Mouse (Mus musculus) spleen, adult 12 weeks (tissue): Measurements from ENCODE around the gene Foxo4.

ENCODE experiments used
- DNase-seq: peaks from one replicate; pipeline ENCODE4 v3.0.0; 2022; ENCODE audit warnings: low spot score

Gene Foxo4

DNA sequence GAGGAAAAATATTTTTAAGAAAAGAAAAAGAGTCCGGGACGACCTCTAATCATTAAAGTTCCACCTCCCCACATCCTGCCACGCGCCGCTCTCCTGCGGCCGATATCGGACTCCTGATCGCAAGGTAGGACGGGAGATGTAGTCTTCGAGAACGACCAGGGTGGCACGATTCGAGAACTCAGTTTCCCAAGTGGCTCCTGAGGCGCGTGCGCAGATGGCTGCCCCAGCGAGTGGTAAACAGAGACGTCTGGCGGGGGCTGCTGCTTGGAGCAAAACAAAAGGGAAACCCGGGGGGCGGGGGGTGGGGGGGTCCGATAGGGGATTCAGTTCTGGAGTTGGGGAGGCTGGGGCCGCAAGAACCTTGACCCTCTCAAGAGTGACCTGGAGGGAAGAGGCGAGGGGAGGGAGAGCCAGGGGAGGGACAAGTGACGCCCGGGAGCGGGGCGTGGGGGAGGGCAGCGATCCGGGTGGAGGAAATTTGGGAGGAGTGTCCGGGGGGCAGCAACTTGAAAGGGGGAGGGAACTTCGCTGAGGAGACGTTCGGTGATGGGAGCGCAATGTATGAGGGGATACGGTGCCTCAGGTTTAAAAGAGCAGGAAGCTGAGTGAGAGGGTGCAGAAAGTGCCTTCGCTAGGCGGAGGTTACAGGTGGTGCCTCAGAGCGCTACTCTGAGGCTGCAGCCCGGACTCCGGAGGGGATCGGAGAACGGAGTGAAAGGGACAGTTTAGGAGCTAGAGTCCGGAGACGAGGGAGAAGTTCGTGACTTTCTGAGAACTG lies at the start of gene Foxo4:
Foxo4 (plus strand) TSS at position 577 of the 778 bp plus-strand sequence.
- DNase-seq, result peak; percentile 75

- peak; percentile 71 for DNase-seq
These were observed 32.2 kb upstream of the Foxo4 start, which contains the start of gene Snx12 for GRCm38 (mm10) chrX:101221834-101222795. Gene Snx12, minus strand, starts transcription at chrX:101222563.

DNA sequence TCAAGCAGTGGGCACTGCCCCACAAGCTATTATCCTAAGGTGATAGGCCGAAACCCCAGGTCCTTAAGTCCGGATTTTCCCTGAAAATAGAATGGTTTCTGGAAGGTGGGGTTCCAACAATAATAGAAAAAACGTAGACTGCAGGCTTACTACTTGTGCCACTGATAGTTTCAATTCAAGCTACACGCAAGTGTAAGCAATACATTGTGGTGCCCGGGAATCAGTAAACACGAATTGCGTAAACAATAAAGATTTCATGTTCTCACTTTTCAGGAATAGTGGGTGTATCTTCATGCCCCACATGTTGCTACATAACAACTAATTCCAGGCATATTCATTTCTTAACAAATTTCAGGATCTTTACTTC lies 31.5 kb upstream of the Foxo4 start:
- no peak for DNase-seq

- DNase-seq, result no peak
These were observed 9.3 kb upstream of the Foxo4 start for GRCm38 (mm10) chrX:101245011-101245410.

DNA sequence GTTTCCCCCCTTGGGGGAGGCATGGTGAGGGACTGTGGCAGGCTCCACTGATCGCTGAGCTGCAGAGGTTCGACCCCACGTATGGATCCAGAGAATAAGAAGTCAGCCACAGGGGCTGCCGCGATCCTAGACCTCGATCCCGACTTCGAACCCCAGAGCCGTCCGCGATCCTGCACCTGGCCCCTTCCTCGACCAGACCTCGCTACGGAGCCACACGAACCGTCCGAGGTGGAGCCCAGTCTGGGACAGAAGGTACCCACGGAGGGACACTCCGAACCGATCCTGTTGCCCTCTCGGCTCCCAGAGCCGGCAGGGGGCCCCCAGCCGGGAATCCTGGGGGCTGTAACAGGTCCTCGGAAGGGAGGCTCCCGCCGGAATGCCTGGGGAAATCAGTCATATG lies 412 bp downstream of the Foxo4 start:
- DNase-seq, result peak; percentile 11

DNA sequence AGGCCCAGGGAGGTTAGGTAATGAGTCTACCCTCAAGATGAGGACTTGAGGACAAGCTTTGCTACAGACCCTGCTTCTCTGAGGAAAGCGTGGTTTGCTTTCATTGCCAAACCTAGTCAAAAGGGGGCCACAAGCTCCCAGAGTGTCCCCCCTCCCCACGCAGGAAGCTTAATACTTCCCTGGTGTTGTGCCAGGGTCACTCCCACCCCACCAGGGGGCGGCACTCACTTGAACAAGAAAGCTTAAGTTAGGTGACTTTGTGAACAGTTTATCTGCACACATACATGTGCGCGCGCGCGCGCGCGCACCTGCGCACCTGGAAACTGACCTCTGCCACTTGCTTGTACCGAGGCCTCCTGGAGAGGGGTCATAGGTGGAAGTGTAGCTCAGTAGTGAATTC lies 2.3 kb downstream of the Foxo4 start:
- no peak for DNase-seq

DNA sequence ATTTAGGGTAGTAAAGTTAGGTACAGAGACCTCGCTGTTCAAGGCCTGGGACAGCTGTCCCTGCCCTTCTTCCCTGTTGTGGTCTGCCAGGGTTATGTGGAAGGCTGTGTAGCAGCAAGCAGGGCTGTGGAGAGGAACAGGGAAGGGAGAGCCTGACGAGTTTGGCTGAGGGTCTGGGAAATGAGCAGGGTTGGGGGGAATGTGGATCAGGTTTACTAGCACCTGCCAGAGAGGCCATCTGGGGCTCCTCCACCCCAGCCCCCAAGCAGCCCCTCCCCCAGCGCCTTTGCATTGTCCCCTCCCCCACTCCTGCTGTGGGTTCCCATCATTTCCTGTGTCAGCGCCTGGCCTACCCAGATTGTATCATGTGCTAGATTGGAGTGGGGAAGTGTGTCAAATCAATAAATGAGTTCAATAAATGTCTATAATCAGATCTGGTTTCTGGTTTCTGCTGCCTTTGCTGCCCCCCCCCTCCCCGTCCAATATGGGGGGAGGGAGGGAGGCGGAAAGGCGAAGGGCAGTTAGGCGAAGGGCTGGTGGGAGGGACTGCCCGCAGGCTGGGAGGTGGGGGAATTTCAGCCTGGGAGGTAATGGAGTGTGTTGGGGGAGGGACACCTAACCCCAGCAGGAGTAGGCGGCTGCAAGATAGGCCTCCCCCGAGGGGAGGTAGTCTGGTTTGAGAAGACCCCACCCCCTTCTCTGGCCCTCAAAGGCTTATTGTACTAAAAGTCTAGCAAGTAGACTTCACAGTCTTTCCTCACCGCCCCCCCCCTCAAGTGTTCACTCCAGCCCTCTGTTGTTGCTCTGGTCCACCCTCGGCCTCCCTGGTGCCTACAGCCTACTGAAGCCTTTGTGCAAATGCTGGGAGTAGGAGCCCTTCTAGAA lies 6.4 kb downstream of the Foxo4 start:
- DNase-seq, result no peak

DNA sequence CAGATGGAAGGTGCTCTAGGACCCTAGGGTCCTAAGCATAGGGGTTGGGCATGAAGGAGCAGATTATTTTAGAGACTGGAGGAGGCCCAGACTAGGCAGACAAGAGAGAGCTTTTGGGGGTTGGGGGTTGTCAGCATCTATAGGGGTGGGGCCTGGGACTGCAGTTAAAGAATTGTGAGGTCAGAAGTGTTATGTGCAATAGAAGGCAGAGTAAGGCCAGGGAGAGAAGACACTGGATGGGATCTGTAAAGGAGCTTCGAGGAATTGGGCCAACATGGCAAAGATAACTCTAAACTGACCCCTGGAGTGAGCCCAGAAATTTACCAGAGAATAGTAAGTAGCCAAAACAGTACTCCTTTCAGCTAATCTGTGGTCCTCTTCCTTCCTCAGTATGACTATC lies 9.6 kb downstream of the Foxo4 start, which contains the start of gene Gm614:
Gm614 (minus strand) TSS at position 101 of the 400 bp plus-strand sequence.
- no peak for DNase-seq

- DNase-seq, result no peak
These were observed 12.3 kb downstream of the Foxo4 start for GRCm38 (mm10) chrX:101266631-101267030.

DNA sequence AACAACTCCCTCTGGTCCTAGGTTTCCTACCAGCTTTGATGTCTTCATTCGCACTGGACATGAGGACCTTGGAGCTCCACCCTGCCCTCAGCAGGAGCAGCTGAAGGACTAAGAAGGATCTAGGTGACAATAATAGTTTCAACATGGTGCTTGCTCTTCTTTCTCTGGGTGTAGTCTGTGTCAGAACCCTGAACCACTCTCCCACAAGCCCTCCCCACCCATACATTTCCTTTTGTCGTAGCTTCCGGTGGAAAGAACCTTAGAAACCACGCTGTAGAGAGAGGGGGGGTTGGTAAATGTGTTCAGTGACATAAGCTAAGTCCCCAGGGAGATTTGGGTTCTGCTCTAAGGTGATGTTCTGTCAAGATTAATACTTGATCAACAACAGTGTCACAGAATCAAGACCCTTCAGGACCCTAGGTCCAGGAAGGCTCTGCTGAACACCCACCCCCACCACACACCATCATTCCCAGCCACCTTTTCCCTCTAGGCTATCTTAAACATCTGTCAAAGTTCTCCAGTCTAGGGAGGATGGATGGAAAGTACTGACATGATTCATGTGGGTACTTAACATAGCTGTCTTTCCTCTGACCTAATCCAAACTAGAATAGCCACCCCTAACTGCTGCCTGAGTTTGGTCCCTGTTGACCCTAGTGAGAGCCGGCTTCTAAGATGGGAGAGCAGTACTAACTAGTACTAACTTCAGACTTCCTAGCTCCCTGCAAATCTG lies 13.9 kb downstream of the Foxo4 start, which contains the start of gene Il2rg:
Il2rg (minus strand) TSS at position 231 of the 730 bp plus-strand sequence.
- DNase-seq, result no peak

DNA sequence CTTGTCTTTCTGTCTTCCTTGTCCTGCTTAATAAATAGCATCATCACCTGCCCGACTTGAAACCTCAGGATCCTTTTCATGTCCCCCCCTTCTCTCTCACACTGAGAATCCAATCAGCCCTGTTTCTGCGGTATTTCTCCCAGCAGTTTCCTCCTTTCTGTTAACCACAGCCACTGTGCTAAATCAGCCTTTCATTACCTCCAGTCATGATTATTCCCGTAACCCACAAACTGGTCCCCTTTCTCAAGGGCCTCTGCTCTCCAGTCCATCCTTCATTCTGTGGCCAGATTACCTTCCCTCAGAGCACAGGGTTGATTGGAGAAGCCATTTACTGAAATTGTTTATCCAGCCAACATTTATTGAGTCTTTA lies 14.4 kb downstream of the Foxo4 start, which contains the start of gene Gm20489:
Gm20489 (minus strand) TSS at position 269 of the 370 bp plus-strand sequence.
- DNase-seq, result no peak

GRCm38 (mm10) chrX:101273410-101273809 lies 19.1 kb downstream of the Foxo4 start:
- DNase-seq, result no peak

DNA sequence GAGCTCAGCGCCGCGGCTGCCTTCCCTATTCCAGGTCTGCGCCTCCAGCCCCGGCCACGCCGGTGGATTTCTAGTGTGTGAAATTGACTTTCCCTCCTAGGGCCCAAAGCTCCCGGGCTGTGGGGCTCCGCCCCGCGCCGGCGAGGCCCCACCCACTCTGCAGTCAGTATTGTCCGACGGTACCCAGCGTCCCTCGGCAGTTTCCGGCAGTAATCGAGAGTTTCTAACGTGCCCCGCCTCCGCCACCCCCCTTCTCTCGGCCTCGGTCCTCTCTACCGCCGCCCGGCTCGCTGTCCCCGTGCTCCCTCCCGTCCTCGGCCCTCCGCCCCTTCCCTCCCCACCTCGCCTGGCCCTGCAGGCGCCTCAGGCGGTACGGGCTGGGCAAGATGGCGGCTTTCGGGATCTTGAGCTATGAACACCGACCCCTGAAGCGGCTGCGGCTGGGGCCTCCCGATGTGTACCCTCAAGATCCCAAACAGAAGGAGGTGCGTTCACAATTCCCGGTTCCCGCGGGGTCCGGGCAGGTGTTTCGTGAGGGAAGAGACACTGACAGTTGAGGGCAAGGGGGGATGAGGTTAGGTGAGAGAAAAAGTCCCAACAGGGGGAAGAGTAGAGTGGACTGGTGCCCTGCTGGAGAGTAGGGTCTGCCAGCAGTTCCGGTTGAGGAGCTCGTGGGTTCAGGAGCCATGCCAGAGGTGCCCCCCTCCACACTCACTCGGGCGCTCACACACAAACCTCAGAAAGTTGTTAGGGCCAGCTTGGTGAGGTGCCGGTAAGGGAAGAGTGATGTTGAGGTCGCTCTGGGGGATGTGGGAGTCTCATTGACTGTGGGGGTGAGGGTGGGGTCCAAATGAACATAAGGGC lies 19.8 kb downstream of the Foxo4 start, which contains the start of gene Med12:
Med12 (plus strand) TSS at position 156 of the 864 bp plus-strand sequence.
- DNase-seq, result peak; percentile 81

DNA sequence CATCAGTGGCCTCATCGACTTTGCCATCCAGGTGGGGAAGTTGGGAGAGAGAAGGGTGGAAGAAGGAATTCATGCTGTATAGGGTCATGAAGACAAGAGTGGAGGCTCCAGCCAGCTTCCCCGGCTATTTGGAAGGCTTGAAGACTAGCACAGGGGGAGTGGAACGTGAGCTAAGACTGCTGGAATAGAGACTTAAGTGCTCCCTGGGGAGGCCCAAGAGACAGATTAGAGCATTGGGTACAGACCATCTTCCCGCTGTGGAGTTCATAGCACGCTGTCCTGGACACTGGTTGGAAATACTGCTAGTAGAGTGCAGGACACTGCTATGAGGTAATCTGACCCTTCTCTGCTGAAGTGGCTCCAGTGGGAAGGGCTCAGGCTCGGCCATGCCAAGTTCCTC lies 28.5 kb downstream of the Foxo4 start:
- DNase-seq, result no peak

DNA sequence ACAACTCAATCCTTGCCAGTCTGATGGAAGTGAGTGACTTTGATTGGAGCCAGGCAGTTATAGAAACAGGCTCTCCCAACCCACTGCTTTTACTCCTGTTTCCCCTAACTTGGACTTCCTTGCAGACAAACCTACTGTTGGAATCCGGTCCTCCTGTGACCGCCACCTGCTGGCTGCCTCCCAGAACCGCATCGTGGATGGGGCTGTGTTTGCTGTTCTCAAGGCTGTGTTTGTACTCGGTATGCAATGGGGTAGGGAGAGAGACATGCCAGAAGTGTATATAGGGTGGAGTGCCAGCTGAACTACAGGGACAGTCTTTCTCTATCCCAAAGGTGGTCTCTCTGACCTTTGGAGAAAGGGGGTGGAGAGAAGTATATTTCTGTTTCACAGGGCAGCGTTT lies 31.2 kb downstream of the Foxo4 start:
- DNase-seq, result peak; percentile 46

- no peak for DNase-seq
These were observed 31.8 kb downstream of the Foxo4 start for GRCm38 (mm10) chrX:101285953-101286670.

- DNase-seq, result no peak
These were observed 33.2 kb downstream of the Foxo4 start for GRCm38 (mm10) chrX:101287543-101287942.

- no peak for DNase-seq
These were observed 34.1 kb downstream of the Foxo4 start for GRCm38 (mm10) chrX:101288432-101288831.

DNA sequence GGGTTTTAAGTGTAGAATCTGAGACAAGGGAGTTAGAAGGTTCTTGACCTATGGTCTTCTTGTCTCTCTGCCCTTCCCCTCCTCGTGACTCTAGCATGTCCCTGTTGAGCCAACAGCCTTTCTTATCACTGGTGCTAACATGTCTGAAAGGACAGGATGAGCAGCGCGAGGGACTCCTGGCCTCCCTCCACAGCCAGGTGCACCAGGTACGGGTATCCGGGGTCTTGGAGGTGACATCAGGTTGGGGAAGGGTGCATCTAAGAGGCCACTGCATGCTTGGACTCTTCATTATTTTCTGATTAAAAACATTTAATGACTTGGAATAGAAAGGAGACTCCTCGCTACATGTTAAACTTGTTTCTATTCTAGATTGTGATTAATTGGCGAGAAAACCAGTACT lies 34.7 kb downstream of the Foxo4 start:
- no peak for DNase-seq
